Mouse (Mus musculus): Measurements from ENCODE around the gene Olfr138. TPM values are rescaled to one million over a fixed set of nuclear protein-coding genes. Genes with fewer than 3 reads are reported as not detected.

Gene Olfr138
- polyA plus RNA-seq (2014; fragmentation: Illumina TruSeq; extraction: RNeasy Lipid Tissue Mini Kit (QIAGEN cat#74804); ENCODE audit: low read depth, low replicate concordance), result not detected

DNA sequence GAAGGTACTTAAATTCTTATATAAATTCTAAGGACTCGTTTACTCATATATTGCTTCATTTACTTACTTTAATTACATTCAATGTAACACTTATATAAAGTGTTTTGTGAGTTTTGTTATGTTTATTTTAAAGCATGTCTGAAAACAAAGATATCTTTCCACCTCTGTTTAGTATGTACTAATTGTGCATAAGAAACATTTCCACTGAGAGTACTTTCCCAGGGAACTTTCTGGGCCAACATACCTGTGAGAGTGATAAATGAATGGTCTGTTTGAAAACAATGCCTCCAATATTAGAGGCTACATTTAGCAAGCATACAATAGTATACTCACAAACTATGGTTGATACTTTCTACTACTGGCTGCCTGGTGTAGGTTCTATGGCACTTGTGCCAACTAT is at the start of gene Olfr138:
Gene Olfr138 (plus strand): TSS at position 301 of the 400 bp plus-strand sequence.

DNA sequence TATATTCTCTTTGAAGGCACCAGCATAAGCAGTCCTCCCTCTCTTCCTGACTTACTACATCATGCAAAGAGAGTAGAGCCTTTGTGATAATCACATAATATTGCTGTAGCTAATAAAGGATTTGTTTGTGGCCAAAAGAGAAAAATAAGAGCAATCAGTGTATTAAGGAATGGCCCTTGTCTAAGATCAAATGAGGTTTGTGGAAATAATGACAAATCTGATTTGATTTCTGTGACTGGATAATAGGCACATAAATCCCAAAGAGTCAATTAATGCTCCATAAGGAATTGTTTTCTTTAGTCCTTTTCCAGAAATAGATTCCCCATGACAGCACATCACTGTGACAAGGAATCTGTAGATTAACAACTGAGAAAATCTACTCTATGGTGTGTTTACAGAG is 46.6 kb downstream of the Olfr138 start, which contains the start of gene Olfr137:
Gene Olfr137 (minus strand): TSS at position 101 of the 400 bp plus-strand sequence.

Other genes with a start within 250 kb of the Olfr138 start
- not detected for gene Olfr129, start 201.0 kb upstream of the Olfr138 start, polyA plus RNA-seq (2014; fragmentation: Illumina TruSeq; extraction: RNeasy Lipid Tissue Mini Kit (QIAGEN cat#74804); ENCODE audit: low read depth, low replicate concordance)
- gene Olfr130, start 197.1 kb upstream of the Olfr138 start, polyA plus RNA-seq (2014; fragmentation: Illumina TruSeq; extraction: RNeasy Lipid Tissue Mini Kit (QIAGEN cat#74804); ENCODE audit: low read depth, low replicate concordance), result not detected
- gene Olfr131, start 172.3 kb upstream of the Olfr138 start, polyA plus RNA-seq (2014; fragmentation: Illumina TruSeq; extraction: RNeasy Lipid Tissue Mini Kit (QIAGEN cat#74804); ENCODE audit: low read depth, low replicate concordance), result not detected
- gene Olfr132, start 126.5 kb upstream of the Olfr138 start, polyA plus RNA-seq (2014; fragmentation: Illumina TruSeq; extraction: RNeasy Lipid Tissue Mini Kit (QIAGEN cat#74804); ENCODE audit: low read depth, low replicate concordance), result not detected
- gene Olfr133, start 115.8 kb upstream of the Olfr138 start, polyA plus RNA-seq (2014; fragmentation: Illumina TruSeq; extraction: RNeasy Lipid Tissue Mini Kit (QIAGEN cat#74804); ENCODE audit: low read depth, low replicate concordance), result not detected
- gene Olfr134, start 89.6 kb upstream of the Olfr138 start, polyA plus RNA-seq (2014; fragmentation: Illumina TruSeq; extraction: RNeasy Lipid Tissue Mini Kit (QIAGEN cat#74804); ENCODE audit: low read depth, low replicate concordance), result not detected
- gene Olfr135, start 56.7 kb upstream of the Olfr138 start, polyA plus RNA-seq (2014; fragmentation: Illumina TruSeq; extraction: RNeasy Lipid Tissue Mini Kit (QIAGEN cat#74804); ENCODE audit: low read depth, low replicate concordance), result not detected
- gene Olfr137, start 46.5 kb downstream of the Olfr138 start, polyA plus RNA-seq (2014; fragmentation: Illumina TruSeq; extraction: RNeasy Lipid Tissue Mini Kit (QIAGEN cat#74804); ENCODE audit: low read depth, low replicate concordance), result not detected
- gene Olfr136, start 68.8 kb downstream of the Olfr138 start, polyA plus RNA-seq (2014; fragmentation: Illumina TruSeq; extraction: RNeasy Lipid Tissue Mini Kit (QIAGEN cat#74804); ENCODE audit: low read depth, low replicate concordance), result not detected
- gene Esp36, start 159.2 kb downstream of the Olfr138 start, polyA plus RNA-seq (2014; fragmentation: Illumina TruSeq; extraction: RNeasy Lipid Tissue Mini Kit (QIAGEN cat#74804); ENCODE audit: low read depth, low replicate concordance), result not detected

Data from adrenal gland, adult 10 weeks (tissue).